Mouse (Mus musculus): ENCODE measurements around the gene Rab3gap2. TPM values are rescaled to one million over a fixed set of nuclear protein-coding genes. Genes with fewer than 3 reads are reported as not detected.

The Rab3gap2 gene
- polyA plus RNA-seq, 1 experiment from 2014 or later: 26.6 TPM

DNA sequence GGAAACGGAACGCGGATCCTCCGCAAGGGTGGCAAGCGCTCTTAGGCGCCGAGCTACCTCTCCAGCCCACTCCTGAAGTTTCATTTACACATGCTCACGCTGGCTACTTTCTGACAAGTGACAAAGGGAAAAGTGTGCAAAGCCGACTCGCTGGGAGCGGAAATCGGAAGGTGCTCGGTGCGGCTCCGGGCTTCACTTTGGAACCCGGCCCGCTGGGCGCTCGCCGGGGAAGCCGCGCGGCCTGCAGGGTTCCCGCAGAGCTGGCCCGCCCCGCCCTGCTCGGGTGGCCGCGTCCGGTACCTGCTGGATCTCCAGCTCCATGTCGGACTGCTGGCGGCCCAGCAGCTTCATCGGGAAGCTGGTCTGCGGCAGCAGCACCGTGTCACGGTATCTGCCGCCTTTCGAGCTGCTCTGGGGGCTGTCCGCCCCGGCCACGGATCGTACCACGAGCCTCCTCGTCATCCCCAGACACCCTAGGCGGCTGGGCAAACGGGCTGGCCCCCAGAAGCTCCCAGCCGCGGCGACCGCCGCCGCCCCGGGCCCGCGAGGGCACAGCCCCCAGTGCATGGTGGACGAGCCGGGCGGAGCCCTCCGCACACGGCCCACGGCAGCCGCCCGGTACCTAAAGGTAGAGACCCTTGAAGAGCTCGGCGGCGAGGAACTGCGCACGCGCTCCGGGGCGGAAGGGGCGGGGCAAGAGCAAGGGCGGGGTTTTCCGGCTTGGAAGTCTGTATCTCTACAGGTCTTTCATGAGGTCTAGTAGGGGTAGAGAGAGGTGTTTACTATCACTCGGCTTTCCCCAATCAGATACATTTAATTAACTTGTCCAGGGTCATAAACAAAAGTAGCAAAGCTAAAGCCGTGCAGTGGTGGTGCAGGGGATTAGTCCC is 125.0 kb downstream of the Rab3gap2 start, which contains the start of gene Iars2:
Gene Iars2 (minus strand): TSS at position 676 of the 890 bp plus-strand sequence.
- H3K9ac ChIP-seq (ENCODE audit: low read depth, low read length): peak within 1 kb of the TSS; percentile 91
- H3K27me3 ChIP-seq (ENCODE audit: control insufficient read depth, insufficient read depth, low read depth, low read length): no peaks in the 10 kb centered on the region
- peaks cover 29% of the 10 kb centered on the region for H3K4me1 ChIP-seq (ENCODE audit: control insufficient read depth, insufficient read depth, low read length)
- peak within 1 kb of the TSS; percentile 92 for H3K27ac ChIP-seq (ENCODE audit: low read length)
- peak; percentile 94 for ATAC-seq
- H3K9me3 ChIP-seq (replicated peaks; ENCODE audit: control insufficient read depth, low read length, poor library complexity, severe bottlenecking): no peaks in the 10 kb centered on the region
- H3K36me3 ChIP-seq (ENCODE audit: control insufficient read depth, insufficient read depth, low read length): peaks cover 11% of the 10 kb centered on the region; the same call in 1 of the 2 replicates
- whole genome bisulfite sequencing: under 1% methylated on average over 68 of the region's 76 CpGs
- peak within 1 kb of the TSS; percentile 68 for H3K4me2 ChIP-seq (ENCODE audit: low read length)
- peak within 1 kb of the TSS; percentile 77 for H3K4me3 ChIP-seq (ENCODE audit: low read depth, low read length)

- WGBS: 91% methylated on average over 8 of the region's 8 CpGs
- Histone ChIP-seq H3K9me3 (replicated peaks; ENCODE audit: control insufficient read depth, low read length, poor library complexity, severe bottlenecking) (no peaks in the 10 kb centered on the region), H3K4me2 (ENCODE audit: low read length) (peak overlapping the region; percentile 68), H3K27me3 (ENCODE audit: control insufficient read depth, insufficient read depth, low read depth, low read length) (no peaks in the 10 kb centered on the region), H3K4me1 (ENCODE audit: control insufficient read depth, insufficient read depth, low read length) (peaks cover 36% of the 10 kb centered on the region), H3K27ac (ENCODE audit: low read length) (no peak overlapping the region), H3K36me3 (ENCODE audit: control insufficient read depth, insufficient read depth, low read length) (peaks cover 7% of the 10 kb centered on the region; the same call in 1 of the 2 replicates), H3K4me3 (ENCODE audit: low read depth, low read length) (no peak overlapping the region; the same call in 1 of the 2 replicates), H3K9ac (ENCODE audit: low read depth, low read length) (no peak overlapping the region)
- no peak for ATAC-seq
Measured at GRCm38 (mm10) chr1:185329851-185330250, 125.9 kb downstream of the Rab3gap2 start.

DNA sequence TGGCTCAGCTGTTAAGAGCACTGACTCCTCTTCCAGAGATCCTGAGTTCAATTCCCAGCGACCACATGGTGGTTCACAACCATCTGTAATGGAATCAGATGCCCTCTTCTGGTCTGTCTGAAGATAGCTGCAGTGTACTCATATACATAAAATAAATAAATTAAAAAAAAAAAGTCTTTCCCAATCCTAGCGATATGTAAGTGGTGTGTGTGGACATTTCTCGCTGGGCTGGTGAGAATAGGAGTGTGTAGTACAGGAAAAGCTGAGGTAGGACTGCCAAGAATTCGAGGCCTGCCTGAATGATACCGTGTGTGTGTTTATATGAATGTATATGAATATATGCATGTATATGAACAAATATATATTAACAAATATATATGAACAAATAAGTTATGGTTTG is 127.4 kb downstream of the Rab3gap2 start:
- WGBS: 55% methylated on average over 5 of the region's 5 CpGs
- H3K4me1 ChIP-seq (ENCODE audit: control insufficient read depth, insufficient read depth, low read length): peaks cover 36% of the 10 kb centered on the region
- no peak overlapping the region for H3K4me3 ChIP-seq (ENCODE audit: low read depth, low read length)
- no peak overlapping the region; the same call in 1 of the 2 replicates for H3K27ac ChIP-seq (ENCODE audit: low read length)
- peaks cover 6% of the 10 kb centered on the region; the same call in 1 of the 2 replicates for H3K36me3 ChIP-seq (ENCODE audit: control insufficient read depth, insufficient read depth, low read length)
- H3K27me3 ChIP-seq (ENCODE audit: control insufficient read depth, insufficient read depth, low read depth, low read length): no peaks in the 10 kb centered on the region
- ATAC-seq: no peak
- no peaks in the 10 kb centered on the region for H3K9me3 ChIP-seq (replicated peaks; ENCODE audit: control insufficient read depth, low read length, poor library complexity, severe bottlenecking)
- H3K4me2 ChIP-seq (ENCODE audit: low read length): peak overlapping the region; percentile 86
- H3K9ac ChIP-seq (ENCODE audit: low read depth, low read length): peak overlapping the region; percentile 25; the same call in 1 of the 2 replicates

- Histone ChIP-seq H3K27ac (ENCODE audit: low read length) (peak within 1 kb of the TSS; percentile 87), H3K36me3 (ENCODE audit: control insufficient read depth, insufficient read depth, low read length) (no peaks in the 10 kb centered on the region), H3K4me3 (ENCODE audit: low read depth, low read length) (peak within 1 kb of the TSS; percentile 79), H3K9ac (ENCODE audit: low read depth, low read length) (peak within 1 kb of the TSS; percentile 87), H3K9me3 (replicated peaks; ENCODE audit: control insufficient read depth, low read length, poor library complexity, severe bottlenecking) (no peaks in the 10 kb centered on the region), H3K4me2 (ENCODE audit: low read length) (peak within 1 kb of the TSS; percentile 86), H3K27me3 (ENCODE audit: control insufficient read depth, insufficient read depth, low read depth, low read length) (no peaks in the 10 kb centered on the region), H3K4me1 (ENCODE audit: control insufficient read depth, insufficient read depth, low read length) (peaks cover 36% of the 10 kb centered on the region)
- peak; percentile 84 for ATAC-seq
- WGBS: under 1% methylated on average over 30 of the region's 32 CpGs
Measured at GRCm38 (mm10) chr1:185331983-185332430, 128.1 kb downstream of the Rab3gap2 start, which contains the start of gene Bpnt1. Bpnt1 (plus strand) TSS chr1:185332149.

DNA sequence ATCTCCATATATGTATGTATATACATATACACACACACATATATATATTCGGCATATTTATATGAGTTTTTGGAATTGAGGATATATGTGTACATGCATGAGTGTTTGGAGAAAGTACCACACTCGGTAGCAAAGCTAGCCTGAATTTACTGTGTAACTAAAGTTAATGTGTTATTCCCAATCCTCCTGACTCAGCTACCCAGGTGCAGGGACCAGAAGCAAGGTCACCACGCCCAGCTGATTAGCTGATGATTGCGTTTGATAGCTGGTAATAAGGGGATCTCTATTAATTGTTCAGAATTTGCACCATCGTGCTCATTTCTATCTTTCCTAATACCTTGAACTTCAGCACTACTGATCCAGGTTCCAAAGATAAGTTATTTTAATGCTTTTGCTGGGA is 129.7 kb downstream of the Rab3gap2 start:
- Histone ChIP-seq H3K9me3 (replicated peaks; ENCODE audit: control insufficient read depth, low read length, poor library complexity, severe bottlenecking) (no peaks in the 10 kb centered on the region), H3K9ac (ENCODE audit: low read depth, low read length) (no peak overlapping the region), H3K27me3 (ENCODE audit: control insufficient read depth, insufficient read depth, low read depth, low read length) (no peaks in the 10 kb centered on the region), H3K4me3 (ENCODE audit: low read depth, low read length) (no peak overlapping the region), H3K27ac (ENCODE audit: low read length) (no peak overlapping the region), H3K4me1 (ENCODE audit: control insufficient read depth, insufficient read depth, low read length) (peaks cover 30% of the 10 kb centered on the region), H3K36me3 (ENCODE audit: control insufficient read depth, insufficient read depth, low read length) (no peaks in the 10 kb centered on the region), H3K4me2 (ENCODE audit: low read length) (no peak overlapping the region)
- no peak for ATAC-seq
- WGBS: 92% methylated on average over 5 of the region's 5 CpGs

GRCm38 (mm10) chr1:185334136-185334535 is 130.2 kb downstream of the Rab3gap2 start:
- no peak overlapping the region for H3K27ac ChIP-seq (ENCODE audit: low read length)
- no peak overlapping the region for H3K4me3 ChIP-seq (ENCODE audit: low read depth, low read length)
- no peak overlapping the region for H3K9ac ChIP-seq (ENCODE audit: low read depth, low read length)
- WGBS: 91% methylated on average over 4 of the region's 4 CpGs
- no peaks in the 10 kb centered on the region for H3K36me3 ChIP-seq (ENCODE audit: control insufficient read depth, insufficient read depth, low read length)
- 0 out of 2 replicates have a peak overlapping the region, but pooled peaks have one; percentile 1 for H3K4me2 ChIP-seq (ENCODE audit: low read length)
- ATAC-seq: no peak
- H3K4me1 ChIP-seq (ENCODE audit: control insufficient read depth, insufficient read depth, low read length): peaks cover 30% of the 10 kb centered on the region
- no peaks in the 10 kb centered on the region for H3K9me3 ChIP-seq (replicated peaks; ENCODE audit: control insufficient read depth, low read length, poor library complexity, severe bottlenecking)
- no peaks in the 10 kb centered on the region for H3K27me3 ChIP-seq (ENCODE audit: control insufficient read depth, insufficient read depth, low read depth, low read length)

- no peak overlapping the region for H3K27ac ChIP-seq (ENCODE audit: low read length)
- no peaks in the 10 kb centered on the region for H3K27me3 ChIP-seq (ENCODE audit: control insufficient read depth, insufficient read depth, low read depth, low read length)
- no peak overlapping the region for H3K4me2 ChIP-seq (ENCODE audit: low read length)
- WGBS: 60% methylated on average over 6 of the region's 6 CpGs
- no peaks in the 10 kb centered on the region for H3K9me3 ChIP-seq (replicated peaks; ENCODE audit: control insufficient read depth, low read length, poor library complexity, severe bottlenecking)
- H3K36me3 ChIP-seq (ENCODE audit: control insufficient read depth, insufficient read depth, low read length): peaks cover 5% of the 10 kb centered on the region
- no peak overlapping the region for H3K4me3 ChIP-seq (ENCODE audit: low read depth, low read length)
- no peak for ATAC-seq
- peaks cover 25% of the 10 kb centered on the region for H3K4me1 ChIP-seq (ENCODE audit: control insufficient read depth, insufficient read depth, low read length)
- no peak overlapping the region for H3K9ac ChIP-seq (ENCODE audit: low read depth, low read length)
Measured at GRCm38 (mm10) chr1:185335231-185335765, 131.4 kb downstream of the Rab3gap2 start.
